23 mouse cellular contexts compared by ENCODE assay signal in the genomic region with DNA sequence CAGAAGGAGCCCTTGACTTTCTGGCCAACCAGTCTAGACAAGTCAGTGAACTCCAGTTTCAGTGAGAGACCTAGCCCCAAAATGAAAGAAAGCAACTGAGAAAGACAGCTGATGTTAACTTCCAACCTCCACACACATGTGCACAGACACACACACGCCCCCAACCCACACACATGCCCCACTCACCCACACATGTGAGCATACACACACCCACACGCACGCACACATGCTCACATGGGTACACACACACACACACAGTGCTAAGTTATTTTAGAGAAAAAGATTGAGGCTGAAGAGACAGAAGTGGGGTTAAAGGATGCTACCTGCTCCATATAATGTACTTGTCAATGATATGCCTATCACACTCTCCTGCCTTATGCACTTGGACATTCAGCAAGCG.
DNase-seq lines count a peak whose midpoint lies in the region; ATAC-seq and TF ChIP-seq lines count a peak whose summit lies in the region.
"Had no signal": no experiment of that assay in that cellular context is flagged by ENCODE, and none has a peak within 500 bp of the region (broad histone marks: within the 10 kb centered on the region; RNA-seq: fewer than 3 reads in every experiment).

No protein-coding gene starts in this region.

- peak overlapping the region; percentile 68 for H3K27ac ChIP-seq in hindbrain, embryonic 10.5 days
- no peak overlapping the region for H3K27ac ChIP-seq in hindbrain, postnatal 0 days
- H3K27ac ChIP-seq in forebrain, embryonic 13.5 days: no peak overlapping the region
- H3K27ac ChIP-seq in midbrain, embryonic 15.5 days: no peak overlapping the region
- H3K27ac ChIP-seq in intestine, embryonic 15.5 days: no peak overlapping the region
- H3K27ac ChIP-seq: embryonic facial prominence, embryonic 13.5 days; left cerebral cortex, adult 2 months; liver, embryonic 13.5 days; neural tube, embryonic 13.5 days had no signal

- DNase-seq in hindbrain, embryonic 10.5 days (ENCODE audit: low spot score): no peak
- no peak for DNase-seq in hindbrain, postnatal 0 days (ENCODE audit: low spot score)
- peak; percentile 3 for DNase-seq in brain, embryonic 14.5 days (ENCODE audit: low read depth)
- DNase-seq: adrenal gland, adult 8-10 months; cerebellum, adult 18-20 months; cerebellum, postnatal 14 days; gastrocnemius, postnatal 36 days; heart, postnatal 36 days; kidney, adult 8-10 months; kidney, postnatal 10 days; liver, embryonic 13.5 days; lung, adult 2 months; thymus, postnatal 25 days had no signal

- H3K4me1 ChIP-seq in hindbrain, embryonic 10.5 days (replicated peaks): peaks cover 15% of the 10 kb centered on the region
- H3K4me1 ChIP-seq in hindbrain, postnatal 0 days (ENCODE audit: insufficient read depth, low read length): no peaks in the 10 kb centered on the region
- H3K4me1 ChIP-seq in forebrain, embryonic 13.5 days: peaks cover 9% of the 10 kb centered on the region; the same call in 1 of the 2 replicates
- no peaks in the 10 kb centered on the region for H3K4me1 ChIP-seq in midbrain, embryonic 15.5 days
- no peaks in the 10 kb centered on the region for H3K4me1 ChIP-seq in intestine, embryonic 15.5 days (replicated peaks)
- H3K4me1 ChIP-seq: embryonic facial prominence, embryonic 13.5 days; liver, embryonic 13.5 days had no signal

- H3K27me3 ChIP-seq in hindbrain, embryonic 10.5 days (ENCODE audit: insufficient read depth, poor library complexity, severe bottlenecking): no peaks in the 10 kb centered on the region
- H3K27me3 ChIP-seq in hindbrain, postnatal 0 days (ENCODE audit: insufficient read depth, low read length): no peaks in the 10 kb centered on the region
- no peaks in the 10 kb centered on the region for H3K27me3 ChIP-seq in forebrain, embryonic 13.5 days
- H3K27me3 ChIP-seq in midbrain, embryonic 15.5 days (replicated peaks): no peaks in the 10 kb centered on the region
- no peaks in the 10 kb centered on the region for H3K27me3 ChIP-seq in intestine, embryonic 15.5 days (replicated peaks)
- H3K27me3 ChIP-seq: embryonic facial prominence, embryonic 13.5 days; liver, embryonic 13.5 days; neural tube, embryonic 13.5 days had no signal

- no peaks in the 10 kb centered on the region for H3K9me3 ChIP-seq in hindbrain, embryonic 10.5 days
- H3K9me3 ChIP-seq in hindbrain, postnatal 0 days (ENCODE audit: low read length): no peaks in the 10 kb centered on the region
- no peaks in the 10 kb centered on the region for H3K9me3 ChIP-seq in forebrain, embryonic 13.5 days (replicated peaks)
- no peaks in the 10 kb centered on the region for H3K9me3 ChIP-seq in midbrain, embryonic 15.5 days
- no peaks in the 10 kb centered on the region for H3K9me3 ChIP-seq in intestine, embryonic 15.5 days
- H3K9me3 ChIP-seq: embryonic facial prominence, embryonic 13.5 days; liver, embryonic 13.5 days; neural tube, embryonic 13.5 days had no signal

- no peak for TF ChIP-seq POLR2A in brain, embryonic 14.5 days (IDR thresholded peaks at IDR 0.05; ENCODE audit: borderline replicate concordance, extremely low read depth, insufficient read depth, insufficient read length, poor library complexity, severe bottlenecking)

- 72% methylated on average over 4 of the region's 4 CpGs for WGBS in hindbrain, embryonic 10.5 days
- WGBS in hindbrain, postnatal 0 days: 73% methylated on average over 4 of the region's 4 CpGs
- WGBS in forebrain, embryonic 13.5 days: 74% methylated on average over 4 of the region's 4 CpGs
- WGBS in midbrain, embryonic 15.5 days: 63% methylated on average over 4 of the region's 4 CpGs
- WGBS in intestine, embryonic 15.5 days: 79% methylated on average over 4 of the region's 4 CpGs

- no peak overlapping the region for H3K4me2 ChIP-seq in hindbrain, postnatal 0 days (ENCODE audit: low read depth, low read length)
- H3K4me2 ChIP-seq in forebrain, embryonic 13.5 days: no peak overlapping the region
- no peak overlapping the region for H3K4me2 ChIP-seq in midbrain, embryonic 15.5 days
- no peak overlapping the region for H3K4me2 ChIP-seq in intestine, embryonic 15.5 days (replicated peaks)
- H3K4me2 ChIP-seq: embryonic facial prominence, embryonic 13.5 days; liver, embryonic 13.5 days; neural tube, embryonic 13.5 days had no signal

- no peak overlapping the region for H3K4me3 ChIP-seq in hindbrain, embryonic 10.5 days
- H3K4me3 ChIP-seq in hindbrain, postnatal 0 days (ENCODE audit: low read length): no peak overlapping the region
- no peak overlapping the region for H3K4me3 ChIP-seq in forebrain, embryonic 13.5 days
- no peak overlapping the region for H3K4me3 ChIP-seq in midbrain, embryonic 15.5 days
- H3K4me3 ChIP-seq in intestine, embryonic 15.5 days (replicated peaks): no peak overlapping the region
- H3K4me3 ChIP-seq: embryonic facial prominence, embryonic 13.5 days; erythroblast, embryonic 14.5 days; left cerebral cortex, adult 2 months; liver, embryonic 13.5 days; myocyte; neural tube, embryonic 13.5 days had no signal

- ATAC-seq in hindbrain, postnatal 0 days: no peak
- peak; percentile 24; the same call in 1 of the 2 replicates for ATAC-seq in forebrain, embryonic 13.5 days
- 0 out of 2 replicates have a peak, but pooled peaks have one; percentile 39 for ATAC-seq in midbrain, embryonic 15.5 days (replicated peaks)
- ATAC-seq in erythroid progenitor cell, adult 5-6 weeks (replicated peaks; ENCODE audit: low FRiP score, poor library complexity, severe bottlenecking): no peak
- ATAC-seq in intestine, embryonic 15.5 days: no peak
- ATAC-seq: activated CD4-positive, CD25-positive, alpha-beta regulatory T cell, adult 4 months had no signal

- TF ChIP-seq CTCF in hindbrain, postnatal 0 days (IDR thresholded peaks at IDR 0.05; ENCODE audit: low read depth): no peak
- no peak for TF ChIP-seq CTCF in brain, embryonic 14.5 days (IDR thresholded peaks at IDR 0.05; ENCODE audit: borderline replicate concordance, extremely low read depth, insufficient read depth, insufficient read length)

- no peak overlapping the region for H3K9ac ChIP-seq in hindbrain, postnatal 0 days (replicated peaks; ENCODE audit: low read length)
- H3K9ac ChIP-seq in forebrain, embryonic 13.5 days: no peak overlapping the region
- no peak overlapping the region for H3K9ac ChIP-seq in midbrain, embryonic 15.5 days
- no peak overlapping the region for H3K9ac ChIP-seq in intestine, embryonic 15.5 days
- H3K9ac ChIP-seq: embryonic facial prominence, embryonic 13.5 days; liver, embryonic 13.5 days; neural tube, embryonic 13.5 days had no signal

- no peaks in the 10 kb centered on the region for H3K36me3 ChIP-seq in hindbrain, embryonic 10.5 days
- no peaks in the 10 kb centered on the region for H3K36me3 ChIP-seq in hindbrain, postnatal 0 days (ENCODE audit: insufficient read depth, low read length)
- H3K36me3 ChIP-seq in forebrain, embryonic 13.5 days (ENCODE audit: poor library complexity, severe bottlenecking): no peaks in the 10 kb centered on the region
- no peaks in the 10 kb centered on the region for H3K36me3 ChIP-seq in midbrain, embryonic 15.5 days (replicated peaks)
- no peaks in the 10 kb centered on the region for H3K36me3 ChIP-seq in intestine, embryonic 15.5 days
- H3K36me3 ChIP-seq: embryonic facial prominence, embryonic 13.5 days; liver, embryonic 13.5 days; neural tube, embryonic 13.5 days had no signal

Comparison
In these comparisons a context has a peak if more than half of its experiments do, and no peak if none do; other contexts are left out.
1. ATAC-seq: peak in forebrain, embryonic 13.5 days (single experiment) and midbrain, embryonic 15.5 days (single experiment); none in hindbrain, postnatal 0 days (single experiment), erythroid progenitor cell, adult 5-6 weeks (single experiment) and intestine, embryonic 15.5 days (single experiment).